Mouse (Mus musculus): Measurements from ENCODE around the gene Ylpm1.

- no peak for TF ChIP-seq CTCF (IDR thresholded peaks at IDR 0.05; ENCODE audit: low read depth)
- no peak for TF ChIP-seq EP300 (IDR thresholded peaks at IDR 0.05; ENCODE audit: low read depth)
Measured at GRCm38 (mm10) chr12:85113337-85113736, 117.2 kb downstream of the Ylpm1 start.
